Mouse (Mus musculus) hindbrain, embryonic 14.5 days (tissue): Measurements from ENCODE around the gene Herc3. TPM values are rescaled to one million over a fixed set of nuclear protein-coding genes. Genes with fewer than 3 reads are reported as not detected.

Experiments
- ATAC-seq: fragments of 200-750 bp; cut with Nextera tagmentation; 2 replicates; pipeline ENCODE4 v1.8.0; 2017; ENCODE audit warnings: moderate number of reproducible peaks, mild to moderate bottlenecking, moderate TSS enrichment, moderate library complexity; ENCODE audit not compliant: low FRiP score
- DNase-seq: peaks from one replicate; pipeline ENCODE4 v3.0.0-alpha.2; 2015; ENCODE audit warnings: low spot score
- H3K27ac ChIP-seq: fragments of 300-500 bp; sonication (generic); 2 replicates; pipeline ENCODE4 v1.5.1; 2014; ENCODE audit warnings: mild to moderate bottlenecking, moderate library complexity
- H3K27me3 ChIP-seq: fragments of 300-500 bp; sonication (generic); 2 replicates; pipeline ENCODE4 v1.6.1; 2014; ENCODE audit warnings: mild to moderate bottlenecking, low read length, mixed read lengths; ENCODE audit not compliant: control insufficient read depth, insufficient read depth
- H3K36me3 ChIP-seq: fragments of 300-500 bp; sonication (generic); replicated peaks from 2 replicates; pipeline ENCODE4 v1.6.1; 2014; ENCODE audit not compliant: control insufficient read depth, insufficient read depth
- H3K4me1 ChIP-seq: fragments of 300-500 bp; sonication (generic); replicated peaks from 2 replicates; pipeline ENCODE4 v1.6.1; 2014; ENCODE audit warnings: antibody characterized with exemption, low read length, mixed read lengths; ENCODE audit not compliant: control insufficient read depth, insufficient read depth
- H3K4me2 ChIP-seq: fragments of 300-500 bp; sonication (generic); replicated peaks from 2 replicates; pipeline ENCODE4 v1.6.1; 2014; ENCODE audit warnings: mild to moderate bottlenecking, moderate library complexity
- H3K4me3 ChIP-seq: fragments of 300-500 bp; sonication (generic); replicated peaks from 2 replicates; pipeline ENCODE4 v1.5.1; 2014; ENCODE audit warnings: mild to moderate bottlenecking, low read length
- H3K9ac ChIP-seq: fragments of 300-500 bp; sonication (generic); 2 replicates; pipeline ENCODE4 v1.6.1; 2014
- H3K9me3 ChIP-seq: fragments of 300-500 bp; sonication (generic); 2 replicates; pipeline ENCODE4 v1.6.1; 2016; ENCODE audit warnings: low read length; ENCODE audit not compliant: control insufficient read depth
- WGBS: fragments of 180-500 bp; shearing (Covaris S2); extraction: QIAGEN DNeasy Blood & Tissue Kit; methylation state at CpG from one replicate; pipeline ENCODE4 v1.1.7; 2014; 5-methylcytosine and 5-hydroxymethylcytosine counted together
- polyA plus RNA-seq: library from polyadenylated mRNA; unstranded; fragments of >200 nt; fragmentation: Nextera tagmentation; extraction: Ambion mirVana; gene quantifications from 2 replicates; pipeline ENCODE4 v1.2.1, GENCODE M21; 2014

The Herc3 gene
- polyA plus RNA-seq, 1 experiment from 2014 or later, result 33.7 TPM

GRCm38 (mm10) chr6:58879987-58880386 lies 48.7 kb downstream of the Herc3 start:
- no peak for DNase-seq

DNA sequence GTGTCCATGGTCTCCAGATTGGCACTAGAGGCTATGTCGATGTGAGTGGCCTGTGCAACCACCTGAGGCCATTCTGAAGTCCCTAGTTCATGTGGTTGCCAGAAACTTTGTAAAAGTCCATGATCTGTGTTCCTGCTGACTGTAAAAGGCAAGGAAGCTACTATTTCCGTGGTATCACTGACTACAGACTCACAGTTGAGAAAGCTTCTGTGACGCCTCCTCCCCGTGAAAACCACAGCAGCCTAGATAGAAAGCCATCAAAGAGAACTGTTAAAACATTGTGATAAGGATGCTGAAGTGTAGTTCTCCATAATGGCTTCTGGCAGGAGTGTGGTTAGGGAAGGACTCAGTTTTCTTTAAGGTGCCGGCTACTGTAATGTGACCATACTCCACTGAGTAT lies 49.6 kb downstream of the Herc3 start:
- no peak for DNase-seq
- H3K4me3 ChIP-seq, result no peak overlapping the region
- peaks cover 15% of the 10 kb centered on the region for H3K36me3 ChIP-seq
- H3K27me3 ChIP-seq, result no peaks in the 10 kb centered on the region
- H3K4me2 ChIP-seq, result no peak overlapping the region
- H3K9me3 ChIP-seq, result no peaks in the 10 kb centered on the region
- H3K4me1 ChIP-seq, result no peaks in the 10 kb centered on the region
- H3K27ac ChIP-seq, result no peak overlapping the region
- no peak overlapping the region for H3K9ac ChIP-seq
- WGBS, result 92% methylated on average over 5 of the region's 5 CpGs
- no peak for ATAC-seq

More at GRCm38 (mm10) chr6:58879987-58880386, 48.7 kb downstream of the Herc3 start:
- H3K9me3 ChIP-seq, result no peaks in the 10 kb centered on the region
- WGBS, result 93% methylated on average over 9 of the region's 9 CpGs
- no peak overlapping the region for H3K4me2 ChIP-seq
- no peaks in the 10 kb centered on the region for H3K4me1 ChIP-seq
- H3K27me3 ChIP-seq, result no peaks in the 10 kb centered on the region
- no peak overlapping the region for H3K9ac ChIP-seq
- H3K27ac ChIP-seq, result no peak overlapping the region
- no peak overlapping the region for H3K4me3 ChIP-seq
- peaks cover 22% of the 10 kb centered on the region for H3K36me3 ChIP-seq
- ATAC-seq, result no peak

DNA sequence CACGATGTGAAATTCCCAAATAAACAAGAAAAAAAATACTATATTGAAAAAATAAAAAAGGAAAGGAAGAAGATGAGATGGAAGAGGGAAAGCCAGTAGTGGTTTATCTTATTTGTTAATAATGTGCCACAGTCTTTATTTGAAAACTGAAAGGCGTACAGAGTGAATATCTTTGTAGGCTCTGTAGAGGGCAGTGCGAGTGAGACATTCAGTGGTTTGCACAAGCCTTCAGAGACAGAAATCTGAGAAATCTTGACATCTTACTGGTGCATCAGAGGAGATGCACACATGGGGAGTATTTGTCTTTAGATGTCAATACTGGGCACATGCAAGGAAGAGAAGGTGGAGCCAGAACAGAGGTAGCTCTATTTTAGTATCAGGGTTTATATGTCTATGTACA lies 50.1 kb downstream of the Herc3 start:
- no peak for ATAC-seq
- H3K27ac ChIP-seq, result no peak overlapping the region
- 94% methylated on average over 3 of the region's 3 CpGs for WGBS
- H3K36me3 ChIP-seq, result peaks cover 12% of the 10 kb centered on the region
- no peaks in the 10 kb centered on the region for H3K4me1 ChIP-seq
- no peak overlapping the region for H3K9ac ChIP-seq
- H3K4me3 ChIP-seq, result no peak overlapping the region
- H3K9me3 ChIP-seq, result no peaks in the 10 kb centered on the region
- no peak for DNase-seq
- no peaks in the 10 kb centered on the region for H3K27me3 ChIP-seq
- no peak overlapping the region for H3K4me2 ChIP-seq

DNA sequence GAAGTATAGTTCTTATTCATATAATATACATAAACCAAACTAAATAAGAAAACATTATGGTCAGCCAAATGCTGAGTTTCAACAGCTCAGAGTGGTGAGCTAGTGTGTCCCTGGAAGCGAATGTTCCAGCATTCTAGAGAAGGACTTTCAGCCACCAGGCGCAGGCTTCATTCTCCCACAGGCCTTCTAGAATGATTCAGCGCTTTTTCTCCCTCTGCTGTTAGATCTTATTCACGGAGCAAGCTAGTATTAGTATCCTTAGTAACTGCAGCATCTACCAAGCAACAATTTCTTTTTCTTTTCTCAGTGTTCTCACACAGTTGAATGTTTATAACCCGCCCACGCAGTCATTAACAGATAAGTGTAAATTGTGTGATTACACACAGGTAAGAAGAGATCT lies 51.0 kb downstream of the Herc3 start:
- DNase-seq (no peak), ATAC-seq (no peak)
- H3K9me3 ChIP-seq, result no peaks in the 10 kb centered on the region
- peaks cover 7% of the 10 kb centered on the region for H3K36me3 ChIP-seq
- whole genome bisulfite sequencing, result 82% methylated on average over 6 of the region's 6 CpGs
- no peak overlapping the region for H3K4me3 ChIP-seq
- no peak overlapping the region for H3K9ac ChIP-seq
- no peaks in the 10 kb centered on the region for H3K27me3 ChIP-seq
- no peak overlapping the region for H3K4me2 ChIP-seq
- no peaks in the 10 kb centered on the region for H3K4me1 ChIP-seq
- H3K27ac ChIP-seq, result 0 out of 2 replicates have a peak overlapping the region, but pooled peaks have one; percentile 5

DNA sequence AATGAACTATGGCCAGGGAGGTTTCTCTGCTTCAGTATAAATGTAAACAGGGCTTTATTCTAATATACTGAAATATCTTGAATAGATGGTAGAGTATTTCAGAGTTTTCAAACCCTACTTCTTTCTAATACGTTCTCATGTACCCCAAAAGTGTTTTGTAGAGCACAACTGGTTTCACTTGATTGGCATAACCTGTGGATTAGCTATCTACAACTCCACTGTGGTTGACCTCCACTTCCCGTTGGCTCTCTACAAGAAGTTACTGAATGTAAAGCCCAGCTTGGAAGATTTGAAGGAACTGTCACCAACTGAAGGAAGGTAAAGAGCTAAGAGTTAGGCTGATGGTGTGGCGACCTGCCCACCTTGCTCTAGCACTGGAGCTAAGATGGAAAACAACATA lies 58.7 kb downstream of the Herc3 start:
- Histone ChIP-seq H3K4me3 (no peak overlapping the region), H3K4me2 (no peak overlapping the region), H3K36me3 (peaks cover 47% of the 10 kb centered on the region), H3K4me1 (no peaks in the 10 kb centered on the region), H3K27me3 (no peaks in the 10 kb centered on the region), H3K9me3 (no peaks in the 10 kb centered on the region), H3K27ac (no peak overlapping the region), H3K9ac (no peak overlapping the region)
- ATAC-seq, result no peak
- 88% methylated on average over 3 of the region's 3 CpGs for WGBS
- DNase-seq, result no peak

DNA sequence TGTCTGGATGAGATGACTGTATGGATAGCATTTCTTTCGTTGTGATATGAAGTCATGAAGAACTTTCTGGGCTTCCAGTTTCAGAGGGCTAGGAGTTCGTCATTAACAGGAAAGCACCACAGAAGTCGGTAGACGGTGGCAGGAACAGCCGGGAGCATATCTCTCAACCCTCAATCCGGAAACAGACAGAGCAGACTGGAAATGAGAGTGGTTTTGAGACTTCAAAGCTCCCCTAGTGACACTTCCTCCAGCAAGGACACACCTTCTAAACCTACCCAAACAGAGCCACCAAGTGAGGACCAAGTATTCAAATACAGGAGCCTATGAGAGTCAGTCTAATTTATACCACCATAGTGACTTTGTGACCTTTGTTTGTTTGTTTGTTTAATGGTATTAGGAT lies 62.0 kb downstream of the Herc3 start:
- Histone ChIP-seq H3K4me3 (no peak overlapping the region), H3K27me3 (no peaks in the 10 kb centered on the region), H3K4me1 (no peaks in the 10 kb centered on the region), H3K9ac (no peak overlapping the region), H3K4me2 (no peak overlapping the region), H3K36me3 (peaks cover 55% of the 10 kb centered on the region), H3K27ac (no peak overlapping the region), H3K9me3 (no peaks in the 10 kb centered on the region)
- 90% methylated on average over 6 of the region's 6 CpGs for WGBS
- no peak for DNase-seq
- ATAC-seq, result no peak

DNA sequence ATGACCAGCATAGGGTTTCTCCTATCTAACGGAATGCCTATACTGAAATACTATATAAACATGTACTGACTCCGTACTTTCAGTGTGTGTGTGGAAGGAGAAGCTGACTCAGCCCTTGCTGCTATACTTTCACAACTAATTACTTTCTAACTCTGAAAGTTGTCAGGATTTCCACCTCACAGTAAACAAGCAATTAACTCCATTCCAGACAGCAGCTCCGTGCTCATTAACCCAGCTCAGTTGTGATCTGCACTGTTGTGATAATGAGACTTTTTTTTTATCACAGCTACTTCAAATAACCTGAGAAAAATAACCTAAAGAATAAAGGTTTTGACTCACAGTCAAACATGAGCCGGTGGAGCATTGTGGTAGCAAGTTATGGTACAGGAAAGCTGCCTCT lies 63.7 kb downstream of the Herc3 start:
- Histone ChIP-seq H3K4me2 (no peak overlapping the region), H3K36me3 (peaks cover 49% of the 10 kb centered on the region), H3K9me3 (no peaks in the 10 kb centered on the region), H3K9ac (no peak overlapping the region), H3K27me3 (no peaks in the 10 kb centered on the region), H3K27ac (no peak overlapping the region), H3K4me3 (no peak overlapping the region), H3K4me1 (no peaks in the 10 kb centered on the region)
- WGBS, result 88% methylated on average over 4 of the region's 4 CpGs
- no peak for ATAC-seq
- no peak for DNase-seq

DNA sequence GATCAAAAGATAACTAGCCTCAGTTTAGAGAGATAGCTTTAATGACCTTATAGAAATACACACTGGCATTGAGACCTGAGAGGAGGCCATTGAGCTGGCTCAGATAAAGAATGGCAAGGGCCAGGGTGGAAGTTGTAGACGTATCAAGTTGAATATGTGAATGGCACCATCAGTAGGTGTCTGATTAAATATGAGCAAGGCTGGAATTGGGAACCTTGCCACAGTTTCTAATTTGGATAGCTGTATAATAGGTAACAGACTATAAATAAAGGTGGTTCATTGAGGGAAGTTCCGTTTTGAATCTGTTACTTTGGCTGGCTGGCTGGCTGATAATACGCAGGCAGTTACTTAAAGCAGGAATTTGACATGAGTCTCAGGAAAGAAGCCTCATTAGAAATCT lies 65.4 kb downstream of the Herc3 start:
- no peak overlapping the region for H3K9ac ChIP-seq
- H3K4me3 ChIP-seq, result no peak overlapping the region
- DNase-seq, result no peak
- H3K36me3 ChIP-seq, result peaks cover 38% of the 10 kb centered on the region
- no peaks in the 10 kb centered on the region for H3K4me1 ChIP-seq
- H3K27ac ChIP-seq, result no peak overlapping the region
- no peak for ATAC-seq
- WGBS, result 81% methylated on average over 3 of the region's 3 CpGs
- H3K4me2 ChIP-seq, result no peak overlapping the region
- H3K9me3 ChIP-seq, result no peaks in the 10 kb centered on the region
- H3K27me3 ChIP-seq, result no peaks in the 10 kb centered on the region

GRCm38 (mm10) chr6:58899076-58899475 lies 67.8 kb downstream of the Herc3 start:
- no peaks in the 10 kb centered on the region for H3K27me3 ChIP-seq
- H3K9ac ChIP-seq, result no peak overlapping the region
- DNase-seq, result no peak
- H3K4me1 ChIP-seq, result peaks cover 11% of the 10 kb centered on the region
- WGBS, result 92% methylated on average over 3 of the region's 3 CpGs
- H3K4me2 ChIP-seq, result no peak overlapping the region
- no peaks in the 10 kb centered on the region for H3K9me3 ChIP-seq
- H3K4me3 ChIP-seq, result no peak overlapping the region
- no peak overlapping the region for H3K27ac ChIP-seq
- ATAC-seq, result no peak
- peaks cover 25% of the 10 kb centered on the region for H3K36me3 ChIP-seq

DNA sequence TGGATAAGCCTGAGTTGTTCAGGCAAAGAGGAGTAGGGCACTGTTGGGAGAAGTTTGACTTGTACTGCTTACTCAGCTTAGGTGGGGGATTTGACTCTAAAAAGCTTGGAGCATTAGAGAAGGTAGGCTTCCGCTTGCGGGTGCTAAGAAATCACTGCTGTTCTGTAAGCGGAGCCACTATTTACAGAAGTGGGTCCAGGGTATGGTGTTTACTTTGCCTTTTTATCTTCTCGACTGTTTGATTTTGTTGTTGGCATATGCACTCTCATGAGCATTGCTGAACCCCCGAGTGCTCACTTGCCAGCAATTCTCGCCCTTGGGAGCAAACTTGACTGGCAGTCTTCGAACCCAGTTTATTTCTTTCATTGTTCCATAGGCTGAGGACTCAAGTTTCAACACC lies 69.3 kb downstream of the Herc3 start:
- Histone ChIP-seq H3K9me3 (peaks cover 10% of the 10 kb centered on the region; the same call in 1 of the 2 replicates), H3K4me2 (no peak overlapping the region), H3K4me3 (no peak overlapping the region), H3K4me1 (peaks cover 14% of the 10 kb centered on the region), H3K27ac (no peak overlapping the region), H3K27me3 (no peaks in the 10 kb centered on the region), H3K9ac (no peak overlapping the region), H3K36me3 (peaks cover 15% of the 10 kb centered on the region)
- no peak for DNase-seq
- no peak for ATAC-seq
- 92% methylated on average over 7 of the region's 7 CpGs for WGBS
